ENCODE assay signal across 8 mouse cellular contexts in genomic region chrX:136957583-136958279, GRCm38 (mm10). TPM values are rescaled to one million over a fixed set of nuclear protein-coding genes. Genes with fewer than 3 reads are reported as not detected.
A peak's percentile ranks its signal among the peaks of the same experiment; 100 is the strongest.
DNase-seq lines count a peak whose midpoint lies in the region; ATAC-seq and TF ChIP-seq lines count a peak whose summit lies in the region.
"Not testable (repeated sequence)": the region's sequence is repeated elsewhere in the genome, so short reads cannot be mapped to it uniquely, and the experiment has no call there.

No protein-coding gene starts in this region.

- not testable (repeated sequence) for H3K4me1 ChIP-seq in forebrain, embryonic 15.5 days; limb, embryonic 14.5 days (ENCODE audit: control insufficient read depth, insufficient read depth, low read length); midbrain, embryonic 10.5 days

- peak; percentile 86 for ATAC-seq in CD4-positive, CD25-positive, alpha-beta regulatory T cell, adult 4 months
- peak; percentile 100 for ATAC-seq in forebrain, embryonic 15.5 days (replicated peaks)
- peak; percentile 95 to 99 for ATAC-seq in hematopoietic stem cell, adult 5-6 weeks (replicated peaks in 1 of 2; ENCODE audit: insufficient read depth in 1 of 2, low FRiP score in 2 of 2, low TSS enrichment in 1 of 2, low read depth in 1 of 2, poor library complexity in 2 of 2, severe bottlenecking in 2 of 2)
- ATAC-seq in limb, embryonic 14.5 days (ENCODE audit: low FRiP score, low read depth): peak; percentile 96

- WGBS in forebrain, embryonic 15.5 days: 27% methylated on average over 13 of the region's 13 CpGs
- WGBS in limb, embryonic 14.5 days: 28% methylated on average over 13 of the region's 13 CpGs
- 28% methylated on average over 13 of the region's 13 CpGs for WGBS in midbrain, embryonic 10.5 days

- peak; percentile 84 for DNase-seq in cerebellum, adult 8-10 months
- peak; percentile 54 to 83 for DNase-seq in kidney, postnatal 36 days
- DNase-seq in limb, embryonic 14.5 days (ENCODE audit: low spot score): peak; percentile 52
- peak; percentile 49 for DNase-seq in midbrain, embryonic 10.5 days (ENCODE audit: low spot score)
- peak; percentile 94 for DNase-seq in right cerebral cortex, postnatal 10 days (ENCODE audit: low spot score in 2 of 2)

- H3K9ac ChIP-seq in forebrain, embryonic 15.5 days (replicated peaks): peak overlapping the region; percentile 28; the same call in 1 of the 2 replicates
- not testable (repeated sequence) for H3K9ac ChIP-seq in limb, embryonic 14.5 days (ENCODE audit: low read depth, low read length, severe bottlenecking)

- not testable (repeated sequence) for H3K27ac ChIP-seq in forebrain, embryonic 15.5 days (replicated peaks); limb, embryonic 14.5 days (replicated peaks; ENCODE audit: low read depth, low read length); midbrain, embryonic 10.5 days (replicated peaks)

- not testable (repeated sequence) for H3K27me3 ChIP-seq in forebrain, embryonic 15.5 days; limb, embryonic 14.5 days (ENCODE audit: control insufficient read depth, insufficient read depth, low read length); midbrain, embryonic 10.5 days (ENCODE audit: low read depth, poor library complexity, severe bottlenecking)

- peak overlapping the region; percentile 45 for H3K4me3 ChIP-seq in forebrain, embryonic 15.5 days
- peak overlapping the region; percentile 27 for H3K4me3 ChIP-seq in limb, embryonic 14.5 days (replicated peaks; ENCODE audit: low read length)
- peak overlapping the region; percentile 47 for H3K4me3 ChIP-seq in midbrain, embryonic 10.5 days

- H3K9me3 ChIP-seq in forebrain, embryonic 15.5 days; limb, embryonic 14.5 days (ENCODE audit: control insufficient read depth, low read length); midbrain, embryonic 10.5 days (replicated peaks): not testable (repeated sequence)

- TF ChIP-seq POLR2A in limb, embryonic 14.5 days (IDR thresholded peaks at IDR 0.05; ENCODE audit: borderline replicate concordance, extremely low read depth, insufficient read depth, insufficient read length): not testable (repeated sequence)

- not testable (repeated sequence) for H3K36me3 ChIP-seq in forebrain, embryonic 15.5 days; limb, embryonic 14.5 days (ENCODE audit: control insufficient read depth, insufficient read depth, low read length); midbrain, embryonic 10.5 days

- peak overlapping the region; percentile 44 for H3K4me2 ChIP-seq in forebrain, embryonic 15.5 days (replicated peaks)
- H3K4me2 ChIP-seq in limb, embryonic 14.5 days (replicated peaks; ENCODE audit: low read depth, low read length, severe bottlenecking): peak overlapping the region; percentile 38

RNA-seq across cellular contexts. Expression of gene Tmsb15b2, which starts 17.6 kb away (rescaled TPM):
- polyA plus RNA-seq in CD4-positive, CD25-positive, alpha-beta regulatory T cell, adult 4 months (2017; shearing (Covaris generic)): 10 to 100 TPM; 12.5 to 78.4 TPM
- polyA plus RNA-seq in forebrain, embryonic 15.5 days (2015; fragmentation: Nextera tagmentation; extraction: Ambion mirVana): 109 and 124 TPM in 2 replicates
- total RNA-seq in hematopoietic stem cell, adult 5-6 weeks (2017): 6.4 and 14.5 TPM in 2 replicates
- 13.4 and 19.8 TPM in 2 replicates for polyA plus RNA-seq in limb, embryonic 14.5 days (2012; rRNA removed)
- 51.9 and 55.5 TPM in 2 replicates for polyA plus RNA-seq in limb, embryonic 14.5 days (2014; fragmentation: Nextera tagmentation; extraction: Ambion mirVana)
- polyA plus RNA-seq in midbrain, embryonic 10.5 days (2016; fragmentation: Nextera tagmentation; extraction: Ambion mirVana): 39.2 and 41.4 TPM in 2 replicates

RNA-seq across cellular contexts. Expression of gene Tmsb15l, which starts 18.9 kb away (rescaled TPM):
- 10 to 100 TPM in 1 of 2 experiments, 1 to 10 TPM in 1; 3.0 to 17.7 TPM for polyA plus RNA-seq in CD4-positive, CD25-positive, alpha-beta regulatory T cell, adult 4 months (2017; shearing (Covaris generic))
- polyA plus RNA-seq in forebrain, embryonic 15.5 days (2015; fragmentation: Nextera tagmentation; extraction: Ambion mirVana): 11.1 and 12.5 TPM in 2 replicates
- total RNA-seq in hematopoietic stem cell, adult 5-6 weeks (2017): 20.1 and 33.5 TPM in 2 replicates
- polyA plus RNA-seq in limb, embryonic 14.5 days (2012; rRNA removed): 4.8 and 8.3 TPM in 2 replicates
- 5.3 and 6.6 TPM in 2 replicates for polyA plus RNA-seq in limb, embryonic 14.5 days (2014; fragmentation: Nextera tagmentation; extraction: Ambion mirVana)
- polyA plus RNA-seq in midbrain, embryonic 10.5 days (2016; fragmentation: Nextera tagmentation; extraction: Ambion mirVana): 4.6 and 5.4 TPM in 2 replicates

RNA-seq across cellular contexts. Expression of gene Tmsb15b1, which starts 18.9 kb away (rescaled TPM):
- 10 to 100 TPM; 24.2 to 27.3 TPM for polyA plus RNA-seq in CD4-positive, CD25-positive, alpha-beta regulatory T cell, adult 4 months (2017; shearing (Covaris generic))
- 56.2 and 56.3 TPM in 2 replicates for polyA plus RNA-seq in forebrain, embryonic 15.5 days (2015; fragmentation: Nextera tagmentation; extraction: Ambion mirVana)
- total RNA-seq in hematopoietic stem cell, adult 5-6 weeks (2017): 13.9 and 18.6 TPM in 2 replicates
- polyA plus RNA-seq in limb, embryonic 14.5 days (2012; rRNA removed): 6.3 and 11.3 TPM in 2 replicates
- polyA plus RNA-seq in limb, embryonic 14.5 days (2014; fragmentation: Nextera tagmentation; extraction: Ambion mirVana): 28.5 and 30.8 TPM in 2 replicates
- polyA plus RNA-seq in midbrain, embryonic 10.5 days (2016; fragmentation: Nextera tagmentation; extraction: Ambion mirVana): 17.0 and 18.7 TPM in 2 replicates

RNA-seq across cellular contexts. Expression of gene H2bfm, which starts 30.6 kb away (rescaled TPM):
- polyA plus RNA-seq in CD4-positive, CD25-positive, alpha-beta regulatory T cell, adult 4 months (2017; shearing (Covaris generic)): not detected
- not detected in 2 replicates for polyA plus RNA-seq in forebrain, embryonic 15.5 days (2015; fragmentation: Nextera tagmentation; extraction: Ambion mirVana)
- total RNA-seq in hematopoietic stem cell, adult 5-6 weeks (2017): not detected in 2 replicates
- polyA plus RNA-seq in limb, embryonic 14.5 days (2012; rRNA removed): not detected in 2 replicates
- not detected in 2 replicates for polyA plus RNA-seq in limb, embryonic 14.5 days (2014; fragmentation: Nextera tagmentation; extraction: Ambion mirVana)
- polyA plus RNA-seq in midbrain, embryonic 10.5 days (2016; fragmentation: Nextera tagmentation; extraction: Ambion mirVana): not detected in 2 replicates

RNA-seq across cellular contexts. Expression of gene Zcchc18, which starts 35.2 kb away (rescaled TPM):
- polyA plus RNA-seq in CD4-positive, CD25-positive, alpha-beta regulatory T cell, adult 4 months (2017; shearing (Covaris generic)): 10 to 100 TPM; 45.7 to 49.4 TPM
- polyA plus RNA-seq in forebrain, embryonic 15.5 days (2015; fragmentation: Nextera tagmentation; extraction: Ambion mirVana): 284 and 313 TPM in 2 replicates
- total RNA-seq in hematopoietic stem cell, adult 5-6 weeks (2017): 2.3 and 2.6 TPM in 2 replicates
- 11.4 TPM in 2 replicates for polyA plus RNA-seq in limb, embryonic 14.5 days (2012; rRNA removed)
- 17.1 and 21.3 TPM in 2 replicates for polyA plus RNA-seq in limb, embryonic 14.5 days (2014; fragmentation: Nextera tagmentation; extraction: Ambion mirVana)
- 50.8 and 71.3 TPM in 2 replicates for polyA plus RNA-seq in midbrain, embryonic 10.5 days (2016; fragmentation: Nextera tagmentation; extraction: Ambion mirVana)
